In the genomic region with DNA sequence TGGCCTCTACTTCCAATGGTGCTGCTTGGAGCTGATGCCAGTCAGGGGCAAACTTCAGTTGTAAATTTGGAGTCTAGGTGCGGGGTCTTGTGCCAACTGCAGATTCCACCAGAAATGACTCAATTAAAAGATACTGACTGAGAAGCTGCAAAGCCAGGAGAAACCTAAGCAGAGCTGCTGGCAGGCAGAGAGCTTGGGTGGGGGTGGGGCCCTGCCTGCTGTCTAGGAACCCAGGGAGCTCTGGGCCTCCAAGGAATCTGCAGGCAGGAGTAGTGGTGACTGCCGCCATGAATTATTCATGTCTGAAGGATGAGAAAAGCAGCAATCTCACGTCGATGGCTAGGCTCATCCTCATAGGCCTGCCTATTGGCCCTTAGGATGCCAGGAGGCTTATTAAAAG, we compare ENCODE assay signal across 13 mouse cellular contexts.
A peak's percentile ranks its signal among the peaks of the same experiment; 100 is the strongest.
DNase-seq lines count a peak whose midpoint lies in the region; ATAC-seq lines count a peak whose summit lies in the region.
"Had no signal": no experiment of that assay in that cellular context is flagged by ENCODE, and none has a peak within 500 bp of the region (broad histone marks: within the 10 kb centered on the region; RNA-seq: fewer than 3 reads in every experiment).

No protein-coding gene starts in this region.

- no peaks in the 10 kb centered on the region for H3K36me3 ChIP-seq in embryonic facial prominence, embryonic 12.5 days
- no peaks in the 10 kb centered on the region for H3K36me3 ChIP-seq in hindbrain, embryonic 15.5 days
- H3K36me3 ChIP-seq in midbrain, embryonic 15.5 days (replicated peaks) = no peaks in the 10 kb centered on the region

- 23% methylated on average over 4 of the region's 4 CpGs for WGBS in embryonic facial prominence, embryonic 12.5 days
- 19% methylated on average over 4 of the region's 4 CpGs for WGBS in hindbrain, embryonic 15.5 days
- 15% methylated on average over 4 of the region's 4 CpGs for WGBS in midbrain, embryonic 15.5 days

- H3K9ac ChIP-seq in embryonic facial prominence, embryonic 12.5 days = no peak overlapping the region
- no peak overlapping the region for H3K9ac ChIP-seq in hindbrain, embryonic 15.5 days
- no peak overlapping the region for H3K9ac ChIP-seq in midbrain, embryonic 15.5 days
- H3K9ac ChIP-seq: liver, postnatal 0 days had no signal

- no peak overlapping the region for H3K4me3 ChIP-seq in embryonic facial prominence, embryonic 12.5 days
- no peak overlapping the region for H3K4me3 ChIP-seq in hindbrain, embryonic 15.5 days
- no peak overlapping the region for H3K4me3 ChIP-seq in midbrain, embryonic 15.5 days

- ATAC-seq in embryonic facial prominence, embryonic 12.5 days (ENCODE audit: insufficient number of reproducible peaks, insufficient read depth, low FRiP score, low TSS enrichment) = no peak
- peak; percentile 68; the same call in 1 of the 2 replicates for ATAC-seq in hindbrain, embryonic 15.5 days (ENCODE audit: low FRiP score, low read depth)
- peak; percentile 79 for ATAC-seq in midbrain, embryonic 15.5 days (replicated peaks)
- ATAC-seq: liver, postnatal 0 days had no signal

- H3K27me3 ChIP-seq in embryonic facial prominence, embryonic 12.5 days = no peaks in the 10 kb centered on the region
- no peaks in the 10 kb centered on the region for H3K27me3 ChIP-seq in hindbrain, embryonic 15.5 days
- no peaks in the 10 kb centered on the region for H3K27me3 ChIP-seq in midbrain, embryonic 15.5 days (replicated peaks)
- H3K27me3 ChIP-seq: CH12.LX had no signal

- H3K4me2 ChIP-seq in embryonic facial prominence, embryonic 12.5 days (replicated peaks) = no peak overlapping the region
- no peak overlapping the region for H3K4me2 ChIP-seq in hindbrain, embryonic 15.5 days
- H3K4me2 ChIP-seq in midbrain, embryonic 15.5 days = no peak overlapping the region

- peaks cover 19% of the 10 kb centered on the region for H3K4me1 ChIP-seq in embryonic facial prominence, embryonic 12.5 days
- peaks cover 12% of the 10 kb centered on the region for H3K4me1 ChIP-seq in hindbrain, embryonic 15.5 days (replicated peaks)
- H3K4me1 ChIP-seq in midbrain, embryonic 15.5 days = peaks cover 13% of the 10 kb centered on the region

- intact Hi-C loops in gastrocnemius, postnatal 36 days (cut with DNase I) = no loop called here

- peak; percentile 77 for DNase-seq in R1 (ENCODE audit: low read depth, low spot score)
- no peak for DNase-seq in natural killer cell, adult 2 months (ENCODE audit: low spot score in 2 of 2)
- no peak for DNase-seq in ovary, postnatal 14 days (ENCODE audit: low spot score)
- no peak for DNase-seq in gastrocnemius, postnatal 36 days
- no peak for DNase-seq in spleen, adult 12 weeks (ENCODE audit: low spot score)
- DNase-seq: gastrocnemius, postnatal 25 days; layer of hippocampus, adult 9-11 months; liver, postnatal 0 days; thymus, adult 18-20 months had no signal

- no peaks in the 10 kb centered on the region for H3K9me3 ChIP-seq in embryonic facial prominence, embryonic 12.5 days
- no peaks in the 10 kb centered on the region for H3K9me3 ChIP-seq in hindbrain, embryonic 15.5 days
- H3K9me3 ChIP-seq in midbrain, embryonic 15.5 days = no peaks in the 10 kb centered on the region

- 0 out of 2 replicates have a peak overlapping the region, but pooled peaks have one; percentile 5 for H3K27ac ChIP-seq in embryonic facial prominence, embryonic 12.5 days
- no peak overlapping the region; the same call in 1 of the 2 replicates for H3K27ac ChIP-seq in hindbrain, embryonic 15.5 days (replicated peaks)
- H3K27ac ChIP-seq in midbrain, embryonic 15.5 days = peak overlapping the region; percentile 42; the same call in 1 of the 2 replicates
